Mouse (Mus musculus): Measurements from ENCODE around the gene Cox4i1. TPM values are rescaled to one million over a fixed set of nuclear protein-coding genes. Genes with fewer than 3 reads are reported as not detected.
A peak's percentile ranks its signal among the peaks of the same experiment; 100 is the strongest.

The Cox4i1 gene
- polyA plus RNA-seq, 2 experiments from 2014 or later: 1,217 to 1,292 TPM

DNA sequence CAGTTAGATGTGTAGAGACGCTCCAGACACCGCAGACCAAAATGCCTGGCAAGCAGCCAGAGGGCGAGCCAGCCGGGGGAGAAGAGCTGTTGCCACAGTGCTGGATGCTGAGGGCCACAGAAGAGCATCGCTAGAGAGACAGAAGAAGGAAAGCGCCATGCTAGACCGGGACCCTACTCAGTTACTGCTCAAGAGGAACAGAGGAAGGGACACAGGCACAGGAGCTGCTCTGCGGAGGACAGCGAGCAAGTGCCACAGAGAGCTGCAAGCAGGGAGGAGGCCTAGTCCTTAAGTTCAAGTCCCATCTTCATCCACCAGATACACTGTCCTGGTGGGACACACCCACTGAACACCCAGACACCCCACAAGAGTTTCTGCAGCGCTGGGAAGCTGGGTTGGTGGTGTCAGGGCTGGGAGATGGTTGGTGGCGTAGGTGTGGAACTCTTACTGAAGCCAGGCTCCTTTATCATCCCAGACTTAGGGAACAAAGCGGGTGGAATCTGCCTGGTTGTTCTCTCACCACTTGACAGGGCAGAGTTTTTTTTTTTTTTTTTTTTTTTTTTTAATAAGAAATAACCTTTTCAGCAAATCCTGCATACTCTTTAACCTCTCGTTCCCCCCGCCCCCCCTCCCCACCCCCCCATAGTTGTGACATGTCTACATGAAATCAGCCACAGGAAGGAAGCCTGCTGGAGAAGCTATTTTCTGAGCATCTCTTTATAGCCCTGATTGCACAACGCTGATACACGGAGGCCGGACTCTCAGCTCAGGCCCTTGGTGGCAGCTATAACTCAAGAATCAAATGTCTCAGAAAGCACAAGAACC is 29.3 kb downstream of the Cox4i1 start:
- no peak for ATAC-seq

DNA sequence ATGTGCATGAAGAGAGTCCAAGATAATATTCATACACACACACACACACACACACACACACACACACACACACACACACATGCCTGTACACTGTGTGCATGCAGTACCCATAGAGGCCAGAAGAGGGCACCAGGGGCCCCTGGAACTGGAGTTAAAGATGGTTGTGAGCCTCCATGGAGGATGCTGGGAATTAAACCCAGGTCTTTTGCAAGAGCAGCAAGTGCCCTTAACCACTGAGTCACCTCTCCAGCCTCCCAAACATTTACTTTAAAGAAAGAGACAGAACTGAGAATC is 29.9 kb downstream of the Cox4i1 start:
- no peak for ATAC-seq

DNA sequence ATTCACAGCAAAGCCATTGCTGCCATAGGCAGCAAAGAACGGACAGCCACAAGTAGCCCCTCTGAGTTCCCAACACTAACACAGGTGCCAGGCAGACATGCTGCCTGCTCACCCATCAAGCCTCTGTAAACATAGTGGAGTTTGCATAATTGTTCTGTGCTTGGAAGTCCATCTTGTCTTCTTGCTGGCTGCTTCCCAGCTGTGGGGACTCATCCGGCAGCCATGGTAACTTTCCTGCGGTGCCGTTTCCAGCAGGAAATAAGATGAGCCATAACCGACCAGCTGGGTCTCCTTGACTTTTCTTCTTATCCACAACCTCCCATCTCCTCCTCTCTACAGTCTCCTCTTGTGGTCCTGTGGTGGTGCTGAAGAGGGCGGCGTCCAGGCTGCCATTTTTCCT is 30.4 kb downstream of the Cox4i1 start:
- ATAC-seq: no peak

DNA sequence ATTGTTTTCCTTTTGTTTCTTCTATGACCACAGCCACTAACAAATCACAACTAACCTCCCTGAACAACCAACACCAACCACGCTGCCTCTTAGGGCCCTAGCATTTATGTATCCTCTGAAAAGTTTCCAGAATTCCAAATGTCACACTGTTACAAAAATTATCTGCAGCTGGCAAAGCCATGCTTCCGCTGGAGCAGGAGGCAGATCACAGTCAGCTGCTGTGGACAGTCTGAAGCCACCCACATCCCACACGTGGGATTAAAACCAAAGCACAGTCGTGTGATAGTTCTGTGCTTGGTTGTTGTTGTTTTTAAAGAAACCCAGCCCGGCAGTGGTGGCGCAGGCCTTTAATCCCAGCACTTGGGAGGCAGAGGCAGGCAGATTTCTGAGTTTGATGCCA is 31.1 kb downstream of the Cox4i1 start:
- ATAC-seq: no peak

DNA sequence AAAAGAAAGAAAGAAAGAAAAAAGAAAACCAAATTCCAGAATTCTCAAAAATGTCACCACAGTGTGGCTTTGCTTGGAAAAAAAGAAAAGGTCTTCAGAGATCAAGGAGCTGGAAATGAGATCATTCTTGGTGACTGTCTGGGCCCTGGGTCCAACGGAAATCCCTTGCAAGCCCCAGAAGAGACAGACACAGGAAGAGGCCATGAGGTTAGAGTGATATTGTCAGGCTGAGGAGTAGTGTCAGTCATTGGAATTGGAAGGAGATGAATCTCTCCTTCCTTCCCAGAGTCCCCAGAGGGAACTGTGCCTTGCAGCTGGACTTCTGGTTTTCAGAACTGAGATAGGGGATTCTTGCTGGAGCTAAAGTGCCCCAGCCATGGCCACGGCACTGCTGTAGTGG is 31.5 kb downstream of the Cox4i1 start:
- no peak for ATAC-seq

DNA sequence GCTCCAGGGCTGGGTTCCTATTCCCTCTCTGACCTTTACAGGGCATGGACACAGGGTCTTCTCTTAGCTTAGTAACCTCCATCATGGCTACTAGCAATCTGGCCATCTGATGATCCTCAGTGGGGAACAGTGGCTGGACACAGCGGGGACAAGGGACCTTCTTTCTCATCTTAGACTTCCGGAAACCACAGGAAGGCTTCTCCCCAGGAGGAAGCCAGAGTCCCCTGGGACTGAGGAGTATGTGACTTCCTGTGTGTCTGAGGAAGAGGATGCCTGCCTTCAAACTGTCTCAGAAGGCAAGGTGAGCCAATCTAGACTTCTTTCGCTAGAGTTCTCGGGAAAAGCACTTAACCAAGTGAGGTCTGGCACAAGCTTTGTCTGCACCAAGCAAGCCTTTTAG is 32.0 kb downstream of the Cox4i1 start:
- ATAC-seq: no peak

DNA sequence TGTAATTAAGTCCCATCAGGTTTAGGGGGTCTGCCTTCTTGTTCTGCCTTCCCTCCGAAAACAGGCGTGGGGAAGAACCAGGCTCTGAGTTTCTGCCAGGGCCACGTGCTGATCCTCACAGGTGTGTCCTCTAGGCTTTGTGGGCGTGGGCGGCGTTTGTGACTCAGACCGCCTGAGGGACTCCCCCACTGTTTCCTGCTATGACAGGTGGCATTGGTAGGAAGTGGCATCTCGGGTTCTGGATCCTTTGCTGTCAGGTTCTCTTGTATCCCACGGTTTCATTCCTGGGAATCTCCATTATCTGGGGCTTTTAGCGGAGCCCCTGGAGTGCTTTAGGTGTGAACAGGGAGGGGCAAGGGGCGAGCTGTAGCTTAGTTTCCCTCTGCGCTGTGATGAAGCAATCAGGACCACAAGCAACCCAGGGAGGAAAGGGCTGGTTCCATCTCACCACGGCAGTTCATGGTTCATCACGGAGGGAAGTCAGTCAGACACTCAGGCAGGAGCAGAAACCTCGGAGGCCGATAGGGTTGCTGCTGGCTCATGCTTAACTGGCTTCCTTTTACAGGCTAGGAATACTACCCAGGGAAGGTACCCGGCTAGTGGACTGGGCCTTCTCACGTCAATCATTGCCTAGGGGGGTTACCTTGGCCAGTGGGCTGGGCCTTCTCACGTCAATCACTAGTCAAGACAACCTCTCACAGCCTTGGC is 33.9 kb downstream of the Cox4i1 start:
- ATAC-seq: peak; percentile 91

DNA sequence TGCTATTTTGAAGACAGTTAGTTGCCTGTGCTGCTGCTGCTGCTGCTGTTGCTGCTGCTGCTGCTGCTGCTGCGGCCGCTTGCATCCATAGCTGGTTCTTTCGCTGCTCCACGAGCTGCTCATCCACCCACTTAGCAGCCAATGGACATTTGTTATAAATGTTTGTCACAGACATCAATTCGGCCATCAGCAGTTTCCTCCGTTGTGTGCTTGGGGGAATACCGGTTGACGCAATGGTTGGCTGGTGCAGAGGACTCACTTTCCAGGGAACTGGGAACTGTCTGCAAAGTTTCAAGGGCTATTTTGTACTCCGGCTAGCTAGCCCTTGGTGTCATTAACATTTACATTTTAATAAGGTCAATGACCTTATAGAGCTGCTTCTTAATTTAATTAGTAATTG is 36.2 kb downstream of the Cox4i1 start:
- ATAC-seq: no peak

DNA sequence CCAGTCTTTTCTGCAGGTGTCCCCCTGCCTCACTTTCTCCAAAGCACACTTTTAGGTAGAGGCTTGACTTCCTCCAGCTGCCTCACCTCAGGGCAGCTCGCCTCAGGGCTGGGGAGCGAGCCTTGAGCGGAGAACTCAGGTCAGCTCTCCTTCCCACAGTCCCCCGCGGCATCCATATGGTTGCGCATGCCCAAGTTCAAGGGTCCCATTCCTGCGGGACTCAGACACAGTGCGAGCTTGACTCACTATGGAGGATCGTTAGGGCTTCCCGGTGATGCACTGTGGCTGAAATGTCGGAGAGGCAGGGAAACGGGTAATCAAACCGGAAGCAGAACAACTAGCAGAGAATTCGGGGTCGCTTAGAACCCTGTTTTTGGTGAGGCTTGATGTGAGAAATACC is 37.1 kb downstream of the Cox4i1 start:
- no peak for ATAC-seq

DNA sequence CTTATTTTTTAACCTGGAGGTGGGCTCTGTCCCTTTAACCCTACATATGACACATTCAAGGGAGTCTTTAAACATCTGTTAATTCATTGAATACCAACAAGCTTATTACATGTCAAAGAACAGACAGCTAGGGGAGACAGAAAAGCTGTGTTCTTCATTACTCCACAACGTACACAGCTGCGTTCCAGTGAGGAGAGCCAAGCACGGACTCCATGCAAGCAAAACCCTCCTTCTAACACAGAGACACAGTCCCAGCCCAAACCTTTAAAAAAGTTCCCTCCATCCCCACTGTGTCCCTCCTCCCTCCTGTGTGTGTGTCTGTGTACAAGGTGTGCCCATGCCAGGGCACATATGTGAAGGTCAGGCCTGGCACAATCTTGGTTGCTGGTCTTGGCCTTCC is 38.2 kb downstream of the Cox4i1 start:
- ATAC-seq: no peak

DNA sequence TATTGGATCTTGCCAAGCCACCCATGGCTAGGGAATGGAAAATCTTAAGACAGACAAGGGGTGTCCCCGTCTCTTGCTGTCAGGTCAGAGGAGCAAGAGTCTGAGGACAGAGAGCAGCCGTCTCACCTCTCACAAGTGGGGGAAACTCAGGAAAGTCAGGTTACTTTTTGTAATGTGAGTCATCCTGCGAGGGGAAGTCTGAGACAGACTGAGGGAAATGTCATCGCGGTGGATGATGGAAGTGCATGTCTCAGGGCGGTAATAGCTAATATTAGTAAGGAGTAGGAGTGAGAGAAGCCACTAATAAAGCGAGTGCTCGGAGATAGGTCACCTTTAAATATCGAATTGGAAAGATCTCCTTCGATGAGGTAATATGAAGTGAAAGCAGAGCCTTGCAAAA is 41.2 kb downstream of the Cox4i1 start:
- peak; percentile 65 for ATAC-seq

DNA sequence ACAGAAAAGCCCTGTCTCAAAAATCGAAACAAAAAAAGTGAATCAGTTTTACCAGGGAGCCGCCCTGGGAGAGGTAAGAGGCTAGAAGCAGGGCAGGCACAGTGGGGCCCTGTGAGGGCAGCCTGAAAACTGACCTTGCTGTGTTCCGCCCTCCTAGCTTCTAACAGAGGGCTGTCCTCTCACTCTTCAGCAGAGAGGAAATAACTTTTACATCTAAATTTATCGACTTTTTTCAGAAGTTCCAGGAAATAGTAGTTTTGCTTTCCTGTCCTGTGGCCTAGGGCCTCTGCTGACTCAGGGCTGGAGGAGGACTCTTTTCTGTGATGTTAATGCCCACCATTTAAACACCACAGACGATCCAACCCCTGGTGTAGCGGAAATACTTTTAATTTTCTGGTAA is 47.2 kb downstream of the Cox4i1 start:
- ATAC-seq: peak; percentile 78

DNA sequence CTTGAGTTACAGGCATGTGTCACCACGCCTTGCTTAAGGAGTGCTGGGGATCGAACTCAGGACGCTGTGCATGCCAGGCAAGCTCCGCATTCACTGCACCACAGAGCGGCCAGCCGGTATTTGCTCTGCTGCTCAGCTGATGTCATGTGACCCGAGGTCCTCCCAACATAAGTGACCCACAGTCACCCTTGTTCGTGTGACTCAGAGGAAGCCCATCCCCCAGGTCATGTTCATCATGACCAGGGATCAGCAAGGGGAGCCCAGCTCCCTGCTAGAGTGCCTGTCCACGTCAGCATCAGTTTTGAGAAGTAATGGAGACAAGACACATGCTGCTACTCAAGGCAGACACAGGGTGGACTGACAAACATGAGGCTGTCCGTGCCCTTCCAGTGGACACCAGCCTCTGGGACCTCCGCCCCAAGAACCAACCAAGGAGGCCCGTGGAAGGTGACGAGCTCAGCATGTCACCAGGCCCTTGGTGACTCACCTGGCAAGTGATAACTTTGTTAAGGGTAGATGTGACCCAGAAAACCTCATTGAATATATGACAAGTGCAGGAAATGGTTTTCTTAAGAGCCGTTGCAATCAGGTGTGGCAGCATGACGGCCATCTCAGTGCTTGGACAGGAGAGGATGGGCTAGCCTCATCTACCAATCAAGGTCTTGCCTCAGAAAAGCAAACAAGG is 48.1 kb downstream of the Cox4i1 start:
- peak; percentile 62 for ATAC-seq

DNA sequence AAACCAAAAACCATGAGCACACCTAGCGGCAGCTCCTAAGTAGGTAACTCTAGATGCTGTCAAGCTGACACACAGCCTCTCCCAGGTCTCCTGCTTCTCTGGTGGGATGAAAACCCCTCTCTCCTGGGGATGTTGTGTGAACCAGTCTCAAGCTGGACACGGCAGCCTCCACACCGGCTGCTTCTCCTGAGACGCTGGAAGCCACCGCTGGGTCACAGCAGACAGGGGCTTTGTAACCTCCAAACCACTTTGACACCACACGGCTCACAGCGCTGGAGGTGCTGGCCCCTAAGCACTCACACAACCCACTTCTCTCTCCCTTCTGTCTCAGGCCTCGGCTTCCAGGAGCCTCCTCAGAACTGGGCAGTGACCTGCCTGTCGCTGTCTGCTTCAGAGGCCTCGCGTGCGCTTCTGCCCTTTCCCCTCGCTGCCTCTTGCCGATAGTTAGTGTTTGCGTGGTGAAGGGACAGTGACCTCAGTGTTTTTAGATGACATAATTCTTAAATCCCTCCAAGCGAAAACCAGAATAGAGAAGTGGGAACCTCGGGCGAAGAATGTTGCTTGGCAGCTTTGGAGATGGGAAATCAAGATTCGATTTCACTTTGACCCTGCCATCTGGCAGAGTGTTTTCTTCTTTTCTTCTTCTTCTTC is 51.7 kb downstream of the Cox4i1 start:
- ATAC-seq: no peak

DNA sequence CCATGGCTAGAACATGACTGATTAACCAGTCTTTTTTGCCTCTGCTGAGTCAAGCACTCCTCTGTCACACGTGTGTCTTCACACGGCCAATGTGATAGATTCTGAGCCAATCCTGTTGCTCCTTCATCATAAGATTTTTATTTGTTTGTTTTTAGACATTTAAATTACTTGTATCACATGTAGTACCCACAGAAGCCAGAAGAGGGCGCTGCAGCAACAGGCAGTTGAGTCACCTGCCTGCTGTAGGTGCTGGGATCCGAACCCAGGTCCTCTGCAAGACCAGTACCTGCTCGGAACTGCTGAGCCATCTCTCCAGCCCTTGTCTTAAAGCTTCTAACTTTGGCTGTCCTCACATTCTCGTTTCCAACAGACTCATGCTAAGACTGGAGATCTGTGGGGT is 55.0 kb downstream of the Cox4i1 start:
- ATAC-seq: no peak

Other genes with a start within 250 kb of the Cox4i1 start
- 10 to 100 TPM; 19.3 to 30.4 TPM for gene Gins2, start 78.9 kb upstream of the Cox4i1 start, polyA plus RNA-seq (2017; shearing (Covaris generic))
- gene 1190005I06Rik, start 20.6 kb upstream of the Cox4i1 start, polyA plus RNA-seq (2017; shearing (Covaris generic)): not detected
- not detected for gene Gm27021, start 143 bp upstream of the Cox4i1 start, polyA plus RNA-seq (2017; shearing (Covaris generic))
- 10 to 100 TPM; 60.2 to 68.0 TPM for gene Emc8, start 351 bp downstream of the Cox4i1 start, polyA plus RNA-seq (2017; shearing (Covaris generic))
- 10 to 100 TPM; 17.9 to 24.8 TPM for gene Irf8, start 68.1 kb downstream of the Cox4i1 start, polyA plus RNA-seq (2017; shearing (Covaris generic))

All from activated CD4-positive, CD25-positive, alpha-beta regulatory T cell, adult 4 months (primary cell).